16 mouse cellular contexts compared by ENCODE assay signal in genomic region chr3:58504676-58505075, GRCm38 (mm10).
"Had no signal": no experiment of that assay in that cellular context is flagged by ENCODE, and none has a peak within 500 bp of the region (broad histone marks: within the 10 kb centered on the region; RNA-seq: fewer than 3 reads in every experiment).

No protein-coding gene starts in this region.

- H3K9me3 ChIP-seq: neural tube, embryonic 13.5 days; neural tube, embryonic 15.5 days; stomach, embryonic 15.5 days had no signal

- H3K4me3 ChIP-seq: neural tube, embryonic 13.5 days; neural tube, embryonic 15.5 days; stomach, embryonic 15.5 days had no signal

- DNase-seq: retina, postnatal 1 day; right cerebral cortex, adult 18-20 months; right cerebral cortex, postnatal 14 days; right cerebral cortex, postnatal 25 days; right cerebral cortex, postnatal 4 days; spleen, adult 18-20 months; thymus, adult 18-20 months; thymus, adult 2 months; thymus, postnatal 14 days; thymus, postnatal 25 days; thymus, postnatal 36 days; thymus, postnatal 4 days had no signal

- H3K4me1 ChIP-seq: neural tube, embryonic 13.5 days; neural tube, embryonic 15.5 days; stomach, embryonic 15.5 days had no signal

- H3K36me3 ChIP-seq: neural tube, embryonic 13.5 days; neural tube, embryonic 15.5 days; stomach, embryonic 15.5 days had no signal

- H3K9ac ChIP-seq: neural tube, embryonic 13.5 days; neural tube, embryonic 15.5 days; stomach, embryonic 15.5 days had no signal

- H3K27ac ChIP-seq: neural tube, embryonic 13.5 days; neural tube, embryonic 15.5 days; stomach, embryonic 15.5 days; stomach, postnatal 0 days had no signal
